Mouse (Mus musculus) midbrain, postnatal 0 days (tissue): ENCODE measurements around the gene Wdr70. TPM values are rescaled to one million over a fixed set of nuclear protein-coding genes. Genes with fewer than 3 reads are reported as not detected.
A peak's percentile ranks its signal among the peaks of the same experiment; 100 is the strongest.

Experiments used
- ATAC-seq: fragments of 200-750 bp; cut with Nextera tagmentation; 2 replicates; pipeline ENCODE4 v1.8.0; 2017; ENCODE audit warnings: moderate number of reproducible peaks, mild to moderate bottlenecking, moderate TSS enrichment, moderate library complexity; ENCODE audit not compliant: low FRiP score
- DNase-seq: peaks from one replicate; pipeline ENCODE4 v3.0.0-alpha.2; 2015; ENCODE audit warnings: low spot score
- H3K27ac ChIP-seq: fragments of 300-500 bp; sonication (generic); 2 replicates; pipeline ENCODE4 v1.5.1; 2014; ENCODE audit warnings: low read depth, mild to moderate bottlenecking, low read length, mixed read lengths
- H3K27me3 ChIP-seq: fragments of 300-500 bp; sonication (generic); 2 replicates; pipeline ENCODE4 v1.6.1; 2014; ENCODE audit warnings: low read length, control low read depth, mixed read lengths; ENCODE audit not compliant: insufficient read depth
- H3K36me3 ChIP-seq: fragments of 300-500 bp; sonication (generic); 2 replicates; pipeline ENCODE4 v1.6.1; 2014; ENCODE audit warnings: low read length, control low read depth, mixed read lengths; ENCODE audit not compliant: insufficient read depth
- H3K4me1 ChIP-seq: fragments of 300-500 bp; sonication (generic); 2 replicates; pipeline ENCODE4 v1.6.1; 2014; ENCODE audit warnings: mild to moderate bottlenecking, control low read depth, antibody characterized with exemption, low read length, mixed read lengths; ENCODE audit not compliant: insufficient read depth
- H3K4me2 ChIP-seq: fragments of 300-500 bp; sonication (generic); 2 replicates; pipeline ENCODE4 v1.6.1; 2014; ENCODE audit warnings: low read depth, mild to moderate bottlenecking, low read length, mixed read lengths; ENCODE audit not compliant: poor library complexity, severe bottlenecking
- H3K4me3 ChIP-seq: fragments of 300-500 bp; sonication (generic); 2 replicates; pipeline ENCODE4 v1.5.1; 2014; ENCODE audit warnings: low read depth, mild to moderate bottlenecking, low read length, moderate library complexity
- H3K9ac ChIP-seq: fragments of 300-500 bp; sonication (generic); replicated peaks from 2 replicates; pipeline ENCODE4 v1.6.1; 2014; ENCODE audit warnings: mild to moderate bottlenecking, low read length, moderate library complexity, mixed read lengths; ENCODE audit not compliant: poor library complexity, severe bottlenecking
- H3K9me3 ChIP-seq: fragments of 300-500 bp; sonication (generic); 2 replicates; pipeline ENCODE4 v1.6.1; 2016; ENCODE audit warnings: low read length, control low read depth
- CTCF ChIP-seq: IDR thresholded peaks from 2 replicates; pipeline ENCODE4 v1.5.1; 2016; ENCODE audit warnings: antibody characterized with exemption, mild to moderate bottlenecking
- WGBS: fragments of 180-500 bp; shearing (Covaris S2); extraction: QIAGEN DNeasy Blood & Tissue Kit; methylation state at CpG from one replicate; pipeline ENCODE4 v1.1.7; 2014; 5-methylcytosine and 5-hydroxymethylcytosine counted together
- polyA plus RNA-seq: library from polyadenylated mRNA; unstranded; fragments of >200 nt; fragmentation: Nextera tagmentation; extraction: Ambion mirVana; gene quantifications from 2 replicates; pipeline ENCODE4 v1.2.1, GENCODE M21; 2015
- total RNA-seq: library from RNA; depleted of rRNA; stranded (reverse); fragments of >200 nt; gene quantifications from 2 replicates; pipeline ENCODE4 v1.2.3, GENCODE M21; 2014

The Wdr70 gene
- total and polyA plus RNA-seq, 2 experiments from 2014 or later, result 44.6 to 68.6 TPM

DNA sequence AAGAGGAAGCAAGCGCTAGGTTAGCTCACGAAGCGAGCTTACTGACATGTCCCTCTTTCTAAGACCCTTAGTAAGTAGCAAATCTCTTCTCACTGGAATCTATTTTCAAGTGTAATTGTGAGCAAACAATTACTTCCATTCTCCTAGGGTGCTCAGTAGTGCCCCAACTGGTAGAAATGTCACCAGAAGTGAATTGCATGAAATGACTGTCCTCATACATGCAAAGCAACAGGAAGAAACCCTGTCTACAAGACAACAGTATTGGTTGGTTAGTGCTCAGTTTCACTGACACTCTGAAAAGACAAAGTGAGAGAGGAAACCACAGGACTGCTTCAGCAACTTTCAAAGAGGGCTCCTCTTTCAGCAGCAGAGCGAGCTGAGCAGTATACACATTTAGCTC, 173.6 kb downstream of the Wdr70 start:
- Histone ChIP-seq H3K4me3 (no peak overlapping the region), H3K27me3 (no peaks in the 10 kb centered on the region), H3K36me3 (no peaks in the 10 kb centered on the region), H3K27ac (no peak overlapping the region), H3K4me1 (no peaks in the 10 kb centered on the region), H3K4me2 (no peak overlapping the region), H3K9me3 (no peaks in the 10 kb centered on the region), H3K9ac (no peak overlapping the region)
- DNase-seq (no peak), ATAC-seq (no peak)
- peak; percentile 58 for TF ChIP-seq CTCF
- 94% methylated on average over 4 of the region's 4 CpGs for WGBS

DNA sequence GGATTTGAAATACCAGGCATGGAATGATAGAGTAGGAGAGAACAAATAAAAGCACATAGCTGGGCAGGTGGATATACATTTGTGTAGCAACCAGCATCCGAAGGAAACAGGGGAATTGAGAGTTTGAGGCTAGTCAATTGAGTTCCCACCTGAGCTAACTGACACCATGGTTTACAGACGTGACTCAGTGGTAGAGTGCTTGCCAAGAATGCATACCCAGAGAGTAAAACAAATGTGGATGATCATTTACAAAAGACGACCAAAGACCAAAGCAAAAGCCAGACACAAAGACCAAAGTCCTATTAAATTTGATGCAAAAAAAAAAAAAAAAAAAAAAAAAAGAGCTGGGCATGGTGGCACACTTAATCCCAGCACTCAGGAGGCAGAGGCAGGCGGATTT, 175.7 kb downstream of the Wdr70 start:
- H3K9ac ChIP-seq, result no peak overlapping the region
- DNase-seq (no peak), ATAC-seq (no peak)
- H3K9me3 ChIP-seq, result no peaks in the 10 kb centered on the region
- 92% methylated on average over 4 of the region's 4 CpGs for WGBS
- H3K4me2 ChIP-seq, result no peak overlapping the region
- TF ChIP-seq CTCF, result no peak
- no peaks in the 10 kb centered on the region for H3K36me3 ChIP-seq
- H3K4me1 ChIP-seq, result no peaks in the 10 kb centered on the region
- H3K4me3 ChIP-seq, result no peak overlapping the region
- no peaks in the 10 kb centered on the region for H3K27me3 ChIP-seq
- H3K27ac ChIP-seq, result no peak overlapping the region

DNA sequence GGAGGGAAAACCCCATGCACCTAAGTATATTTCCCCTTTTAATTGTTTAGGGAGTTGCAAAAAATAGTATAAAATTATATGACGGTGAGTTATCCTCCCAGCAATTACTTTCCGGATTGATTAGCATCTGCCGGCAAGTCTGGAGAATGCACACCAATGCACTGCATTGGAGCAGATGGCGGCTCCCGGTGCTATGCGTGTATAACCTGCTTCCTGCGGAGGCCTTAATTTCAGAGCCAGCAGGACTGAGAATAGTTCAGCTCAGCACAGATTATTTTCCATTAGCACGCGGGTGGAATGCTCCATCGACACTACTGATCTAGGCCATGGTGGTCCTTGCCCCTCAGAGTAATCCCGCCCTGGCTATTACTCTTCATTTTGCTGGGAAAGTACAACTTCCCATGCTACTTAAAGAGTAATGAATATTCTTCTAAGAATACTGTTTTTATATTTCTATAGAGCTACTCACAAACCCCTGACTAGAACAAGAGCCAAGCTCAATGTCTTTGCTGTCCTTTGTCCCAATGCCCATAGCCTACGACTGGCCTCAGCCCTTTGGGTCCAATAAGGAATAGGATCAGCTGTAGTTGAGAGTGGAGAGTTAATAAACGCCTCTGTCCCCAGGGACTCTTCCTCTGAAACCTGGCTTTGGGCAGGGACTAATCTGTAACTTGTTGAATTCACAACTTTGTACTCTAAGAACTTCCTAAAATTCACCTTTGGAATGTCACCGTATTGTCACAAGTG, 176.5 kb downstream of the Wdr70 start:
- H3K27me3 ChIP-seq, result no peaks in the 10 kb centered on the region
- H3K4me2 ChIP-seq, result no peak overlapping the region
- no peak overlapping the region for H3K9ac ChIP-seq
- no peaks in the 10 kb centered on the region for H3K36me3 ChIP-seq
- H3K9me3 ChIP-seq, result no peaks in the 10 kb centered on the region
- H3K27ac ChIP-seq, result no peak overlapping the region
- 86% methylated on average over 14 of the region's 14 CpGs for WGBS
- no peak for TF ChIP-seq CTCF
- no peak for ATAC-seq
- DNase-seq, result peak; percentile 70
- no peak overlapping the region for H3K4me3 ChIP-seq
- H3K4me1 ChIP-seq, result no peaks in the 10 kb centered on the region

DNA sequence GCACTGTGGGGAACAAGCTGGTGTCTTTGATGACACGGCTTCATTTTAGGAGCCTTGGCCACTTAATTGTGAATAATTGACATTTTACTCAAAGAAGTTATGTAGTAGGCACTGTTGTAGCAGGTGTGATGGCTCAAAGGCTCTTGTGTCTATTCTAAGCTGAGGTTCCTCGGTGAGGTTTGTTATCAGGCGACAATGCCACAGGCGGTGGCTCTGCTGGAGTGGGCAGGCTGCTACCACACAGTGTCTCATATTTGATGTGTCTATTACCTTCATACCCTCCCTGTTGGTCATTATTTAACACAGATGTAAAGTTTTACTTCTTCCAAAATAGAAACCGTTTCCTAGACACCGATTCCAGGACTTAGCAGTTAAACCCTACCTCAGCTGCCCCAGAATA, 177.9 kb downstream of the Wdr70 start:
- no peak for TF ChIP-seq CTCF
- Histone ChIP-seq H3K4me2 (no peak overlapping the region), H3K27me3 (no peaks in the 10 kb centered on the region), H3K27ac (no peak overlapping the region), H3K4me3 (no peak overlapping the region), H3K4me1 (no peaks in the 10 kb centered on the region), H3K9ac (no peak overlapping the region), H3K9me3 (no peaks in the 10 kb centered on the region), H3K36me3 (no peaks in the 10 kb centered on the region)
- DNase-seq (no peak), ATAC-seq (no peak)
- WGBS, result 88% methylated on average over 6 of the region's 6 CpGs

DNA sequence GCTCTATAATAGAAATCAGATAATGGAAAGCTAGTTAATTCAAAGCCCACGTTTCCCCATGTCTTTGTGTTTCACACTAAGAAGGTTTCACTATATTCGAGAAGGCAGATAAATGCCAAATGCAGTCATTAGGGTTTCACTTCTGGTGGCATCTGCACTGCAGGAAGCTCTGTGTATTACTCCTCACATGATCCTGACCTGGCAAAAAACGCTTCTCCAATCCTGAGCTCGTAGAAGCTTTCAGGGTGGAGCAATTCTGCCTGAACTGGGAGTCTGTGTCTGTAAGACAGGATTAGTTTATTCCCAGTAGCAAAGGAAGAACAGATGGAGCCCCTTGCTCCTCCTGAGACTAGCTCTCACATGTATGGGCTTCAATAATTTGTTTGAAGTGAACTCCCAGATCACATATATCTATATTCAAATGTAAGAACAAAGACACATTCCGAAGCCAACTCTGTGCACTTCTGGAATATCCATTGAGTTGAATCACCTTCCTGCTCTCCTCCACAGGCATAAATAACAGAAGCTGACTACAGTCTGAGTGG, 192.4 kb downstream of the Wdr70 start:
- no peak overlapping the region for H3K4me2 ChIP-seq
- H3K4me3 ChIP-seq, result no peak overlapping the region
- no peak; the same call in 1 of the 2 replicates for TF ChIP-seq CTCF
- 0 out of 2 replicates have a peak, but pooled peaks cover 2% of the 10 kb centered on the region for H3K4me1 ChIP-seq
- no peak overlapping the region for H3K9ac ChIP-seq
- H3K36me3 ChIP-seq, result no peaks in the 10 kb centered on the region
- WGBS, result 29% methylated on average over 5 of the region's 5 CpGs
- DNase-seq, result peak; percentile 34
- ATAC-seq, result peak; percentile 56; the same call in 1 of the 2 replicates
- H3K27me3 ChIP-seq, result no peaks in the 10 kb centered on the region
- no peak overlapping the region for H3K27ac ChIP-seq
- H3K9me3 ChIP-seq, result no peaks in the 10 kb centered on the region

DNA sequence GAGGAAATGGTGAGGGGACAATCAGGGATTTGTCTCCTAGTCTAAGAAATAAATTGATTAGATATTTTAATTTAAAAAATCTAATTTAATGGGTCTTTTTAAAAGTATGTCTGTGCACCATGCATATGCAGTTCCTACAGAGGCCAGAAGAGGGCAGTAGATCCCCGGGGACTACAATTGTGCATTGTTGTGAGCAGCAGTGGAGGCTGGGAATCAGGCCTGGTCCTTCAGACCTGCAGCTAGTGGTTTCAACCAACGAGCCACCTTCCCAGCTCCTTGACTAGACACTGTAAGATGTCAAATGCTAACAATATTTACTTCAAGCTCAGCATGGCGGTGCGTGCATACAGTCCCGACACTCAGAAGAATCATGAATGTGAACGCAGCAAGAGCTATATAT, 199.7 kb downstream of the Wdr70 start:
- H3K4me1 ChIP-seq, result no peaks in the 10 kb centered on the region
- TF ChIP-seq CTCF, result peak; percentile 49
- H3K9ac ChIP-seq, result no peak overlapping the region
- ATAC-seq, result no peak
- H3K27me3 ChIP-seq, result no peaks in the 10 kb centered on the region
- DNase-seq, result no peak
- WGBS, result 95% methylated on average over 6 of the region's 6 CpGs
- H3K4me2 ChIP-seq, result no peak overlapping the region
- no peak overlapping the region for H3K4me3 ChIP-seq
- no peaks in the 10 kb centered on the region for H3K36me3 ChIP-seq
- H3K9me3 ChIP-seq, result no peaks in the 10 kb centered on the region
- H3K27ac ChIP-seq, result no peak overlapping the region
